Mouse (Mus musculus): ENCODE results near the gene Ampd3. TPM values are rescaled to one million over a fixed set of nuclear protein-coding genes. Genes with fewer than 3 reads are reported as not detected.

Ampd3 gene
- polyA plus RNA-seq, 1 experiment from 2014 or later, result 3.6 TPM

DNA sequence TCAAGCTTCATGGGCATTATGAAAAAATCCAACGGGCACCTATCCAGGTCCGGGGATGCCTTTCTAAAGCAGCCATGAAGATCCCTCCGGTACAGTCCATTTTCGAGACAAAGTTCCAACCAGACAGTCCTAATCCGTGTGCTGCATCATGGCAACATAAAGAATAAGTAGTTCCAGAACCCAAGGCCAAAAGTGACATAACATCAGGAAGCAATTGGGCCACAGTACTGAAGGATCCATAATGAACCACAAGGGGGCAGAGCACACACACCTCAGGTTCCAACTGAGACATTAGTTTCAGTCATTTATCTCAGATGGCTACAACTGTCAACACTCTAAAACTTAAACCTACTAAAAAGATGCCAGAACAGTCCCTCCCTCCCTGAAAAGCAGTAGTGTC lies 48.0 kb downstream of the Ampd3 start:
- Histone ChIP-seq H3K9ac (ENCODE audit: low read length) (no peak overlapping the region), H3K27ac (ENCODE audit: low read depth, low read length) (no peak overlapping the region), H3K4me1 (ENCODE audit: control insufficient read depth, insufficient read depth, low read length) (no peaks in the 10 kb centered on the region), H3K27me3 (replicated peaks; ENCODE audit: control insufficient read depth, insufficient read depth, low read length) (no peaks in the 10 kb centered on the region), H3K4me2 (ENCODE audit: low read length) (no peak overlapping the region), H3K4me3 (ENCODE audit: low read depth, low read length) (no peak overlapping the region), H3K36me3 (ENCODE audit: control insufficient read depth, insufficient read depth, low read length) (peaks cover 10% of the 10 kb centered on the region; the same call in 1 of the 2 replicates), H3K9me3 (replicated peaks; ENCODE audit: control insufficient read depth, low read length) (no peaks in the 10 kb centered on the region)
- ATAC-seq (no peak), DNase-seq (ENCODE audit: low spot score) (peak; percentile 73)
- WGBS, result 70% methylated on average over 5 of the region's 5 CpGs

DNA sequence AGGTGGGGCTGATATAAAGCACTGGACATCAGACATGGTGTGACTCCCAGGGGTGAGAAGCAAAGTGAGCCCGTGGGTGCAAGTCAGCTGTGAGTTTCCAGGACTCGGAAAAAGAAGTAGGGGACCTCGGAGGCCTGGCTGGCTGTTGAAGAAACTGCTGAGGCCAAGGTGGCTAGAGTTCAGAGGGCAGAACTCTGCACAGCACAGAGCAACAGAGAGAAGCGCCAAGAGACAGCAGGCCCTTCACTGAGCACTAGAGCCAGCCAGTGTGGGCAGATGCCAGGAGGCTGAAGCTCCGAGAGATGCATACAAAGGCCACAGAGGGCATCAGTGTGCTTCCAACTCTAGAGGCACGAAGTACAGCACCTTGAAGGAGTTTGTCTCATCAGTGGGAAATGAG lies 50.2 kb downstream of the Ampd3 start:
- H3K4me3 ChIP-seq (ENCODE audit: low read depth, low read length), result no peak overlapping the region
- no peaks in the 10 kb centered on the region for H3K4me1 ChIP-seq (ENCODE audit: control insufficient read depth, insufficient read depth, low read length)
- ATAC-seq (no peak), DNase-seq (ENCODE audit: low spot score) (no peak)
- no peaks in the 10 kb centered on the region for H3K9me3 ChIP-seq (replicated peaks; ENCODE audit: control insufficient read depth, low read length)
- no peaks in the 10 kb centered on the region for H3K27me3 ChIP-seq (replicated peaks; ENCODE audit: control insufficient read depth, insufficient read depth, low read length)
- WGBS, result 90% methylated on average over 6 of the region's 6 CpGs
- H3K9ac ChIP-seq (ENCODE audit: low read length), result no peak overlapping the region
- peaks cover 6% of the 10 kb centered on the region; the same call in 1 of the 2 replicates for H3K36me3 ChIP-seq (ENCODE audit: control insufficient read depth, insufficient read depth, low read length)
- no peak overlapping the region for H3K4me2 ChIP-seq (ENCODE audit: low read length)
- H3K27ac ChIP-seq (ENCODE audit: low read depth, low read length), result no peak overlapping the region

DNA sequence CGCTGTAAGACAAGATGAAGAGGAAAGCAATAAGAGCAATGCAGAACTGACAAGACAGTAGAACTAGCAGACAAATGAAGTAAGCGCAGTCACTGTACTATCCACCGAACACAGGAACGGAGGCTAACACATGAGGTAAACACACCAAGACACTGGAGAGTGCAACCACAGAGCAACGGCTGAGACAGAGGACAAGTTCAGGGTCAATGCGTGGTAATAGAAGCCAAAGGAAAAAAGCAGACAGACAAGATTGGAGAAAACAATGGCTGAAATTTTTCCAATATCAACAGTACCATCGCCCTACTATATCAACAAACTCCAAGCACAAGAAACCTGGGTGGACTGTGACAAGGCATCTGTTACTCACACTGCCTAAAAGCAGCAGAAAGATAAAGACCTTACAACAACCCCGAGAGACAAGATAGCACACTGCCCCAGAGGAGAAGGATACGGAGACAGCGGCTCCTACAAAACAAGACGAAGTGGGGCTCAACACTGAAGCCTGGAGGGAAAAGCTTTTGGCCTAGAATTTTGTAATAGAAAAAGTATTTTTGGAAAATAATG lies 50.9 kb downstream of the Ampd3 start:
- Histone ChIP-seq H3K9me3 (replicated peaks; ENCODE audit: control insufficient read depth, low read length) (no peaks in the 10 kb centered on the region), H3K4me3 (ENCODE audit: low read depth, low read length) (no peak overlapping the region), H3K27ac (ENCODE audit: low read depth, low read length) (no peak overlapping the region), H3K9ac (ENCODE audit: low read length) (no peak overlapping the region), H3K4me1 (ENCODE audit: control insufficient read depth, insufficient read depth, low read length) (no peaks in the 10 kb centered on the region), H3K4me2 (ENCODE audit: low read length) (no peak overlapping the region), H3K27me3 (replicated peaks; ENCODE audit: control insufficient read depth, insufficient read depth, low read length) (no peaks in the 10 kb centered on the region), H3K36me3 (ENCODE audit: control insufficient read depth, insufficient read depth, low read length) (peaks cover 7% of the 10 kb centered on the region; the same call in 1 of the 2 replicates)
- 93% methylated on average over 11 of the region's 11 CpGs for WGBS
- DNase-seq (ENCODE audit: low spot score) (no peak), ATAC-seq (no peak)

DNA sequence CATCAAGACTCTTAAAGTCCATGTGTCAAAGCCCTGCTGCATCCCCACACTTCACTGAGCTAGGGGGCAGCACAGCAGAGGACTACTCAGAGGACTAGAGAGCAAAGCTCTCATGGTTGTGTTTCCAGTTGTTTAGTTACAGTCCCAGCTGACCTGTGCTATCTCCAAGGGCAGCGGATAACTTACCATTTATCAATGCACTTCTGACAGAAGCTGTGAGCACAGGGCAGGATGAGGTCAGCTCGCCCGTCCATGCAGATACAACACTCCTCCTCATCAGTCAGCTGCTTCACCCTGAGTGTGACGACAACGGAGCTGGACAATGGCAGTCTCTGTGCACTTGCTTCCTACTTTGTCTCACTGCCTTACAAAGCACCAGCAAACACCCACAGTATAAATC lies 53.1 kb downstream of the Ampd3 start:
- H3K4me1 ChIP-seq (ENCODE audit: control insufficient read depth, insufficient read depth, low read length), result no peaks in the 10 kb centered on the region
- ATAC-seq, result no peak
- H3K4me3 ChIP-seq (ENCODE audit: low read depth, low read length), result no peak overlapping the region
- H3K4me2 ChIP-seq (ENCODE audit: low read length), result no peak overlapping the region
- no peaks in the 10 kb centered on the region for H3K27me3 ChIP-seq (replicated peaks; ENCODE audit: control insufficient read depth, insufficient read depth, low read length)
- 66% methylated on average over 5 of the region's 5 CpGs for WGBS
- H3K27ac ChIP-seq (ENCODE audit: low read depth, low read length), result no peak overlapping the region
- no peak for DNase-seq (ENCODE audit: low spot score)
- H3K9ac ChIP-seq (ENCODE audit: low read length), result no peak overlapping the region
- peaks cover 19% of the 10 kb centered on the region for H3K36me3 ChIP-seq (ENCODE audit: control insufficient read depth, insufficient read depth, low read length)
- H3K9me3 ChIP-seq (replicated peaks; ENCODE audit: control insufficient read depth, low read length), result no peaks in the 10 kb centered on the region

DNA sequence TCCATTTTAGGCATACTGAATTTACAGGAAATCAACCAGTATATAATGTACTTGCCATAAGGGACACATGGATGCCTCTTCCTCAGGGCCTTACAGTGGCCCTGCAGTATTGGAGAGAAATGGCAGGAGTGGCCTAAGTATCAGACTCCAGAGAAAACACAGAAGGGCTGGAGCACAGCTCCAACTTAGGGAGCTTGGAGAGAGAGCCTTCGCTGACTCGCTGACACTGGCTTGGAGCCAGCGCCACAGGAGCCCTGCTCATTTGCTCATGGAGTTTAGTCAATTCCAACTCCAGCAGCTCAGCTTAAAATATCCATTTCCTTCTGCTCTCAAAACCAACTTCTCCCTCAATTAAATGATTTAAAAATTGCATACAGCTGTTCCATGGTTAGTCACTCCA lies 53.6 kb downstream of the Ampd3 start:
- H3K36me3 ChIP-seq (ENCODE audit: control insufficient read depth, insufficient read depth, low read length), result peaks cover 19% of the 10 kb centered on the region
- no peaks in the 10 kb centered on the region for H3K9me3 ChIP-seq (replicated peaks; ENCODE audit: control insufficient read depth, low read length)
- no peak overlapping the region for H3K27ac ChIP-seq (ENCODE audit: low read depth, low read length)
- no peak overlapping the region for H3K4me2 ChIP-seq (ENCODE audit: low read length)
- no peak overlapping the region for H3K9ac ChIP-seq (ENCODE audit: low read length)
- H3K4me3 ChIP-seq (ENCODE audit: low read depth, low read length), result no peak overlapping the region
- no peaks in the 10 kb centered on the region for H3K4me1 ChIP-seq (ENCODE audit: control insufficient read depth, insufficient read depth, low read length)
- peak; percentile 37 for DNase-seq (ENCODE audit: low spot score)
- no peaks in the 10 kb centered on the region for H3K27me3 ChIP-seq (replicated peaks; ENCODE audit: control insufficient read depth, insufficient read depth, low read length)
- no peak for ATAC-seq
- 75% methylated on average over 3 of the region's 3 CpGs for WGBS

DNA sequence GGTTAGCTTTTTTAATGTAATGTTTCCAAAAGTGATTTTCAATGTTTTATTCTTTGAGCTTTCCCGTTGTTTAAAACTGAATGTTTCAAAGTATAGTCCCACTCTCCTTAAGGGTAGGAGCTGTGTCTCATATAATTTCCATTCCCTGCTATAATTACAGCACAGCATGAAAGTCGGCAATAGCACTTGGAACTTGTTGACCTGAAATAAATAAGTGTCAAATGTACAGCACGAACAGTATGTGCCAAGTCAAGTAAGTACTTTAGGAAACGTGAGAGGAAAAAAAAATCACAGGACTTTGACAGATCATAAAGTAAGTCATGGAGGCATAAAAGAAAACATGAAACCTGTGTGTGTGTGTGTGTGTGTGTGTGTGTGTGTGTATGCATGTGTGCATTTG lies 54.0 kb downstream of the Ampd3 start:
- ATAC-seq, result no peak
- 83% methylated on average over 4 of the region's 4 CpGs for WGBS
- H3K4me2 ChIP-seq (ENCODE audit: low read length), result no peak overlapping the region

DNA sequence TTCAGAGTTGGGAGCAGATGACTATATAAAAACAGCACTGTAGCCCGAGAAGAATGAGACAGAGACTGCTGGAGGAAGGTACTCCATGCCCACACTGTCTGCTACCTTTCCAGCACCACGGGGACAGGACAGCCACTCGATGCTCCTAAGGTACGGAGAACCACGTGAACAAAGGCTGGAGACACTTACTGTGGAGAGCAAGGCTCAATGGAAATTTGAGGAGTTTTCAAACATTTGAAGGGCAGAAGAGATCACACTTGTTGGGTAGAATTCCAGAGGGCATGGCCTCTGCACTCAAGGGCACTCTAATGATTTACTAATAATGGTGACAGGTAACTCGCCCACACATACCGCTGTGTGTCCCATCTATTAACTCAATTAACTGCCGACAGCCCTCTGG lies 55.1 kb downstream of the Ampd3 start:
- H3K9me3 ChIP-seq (replicated peaks; ENCODE audit: control insufficient read depth, low read length), result no peaks in the 10 kb centered on the region
- no peak overlapping the region for H3K9ac ChIP-seq (ENCODE audit: low read length)
- WGBS, result 90% methylated on average over 8 of the region's 8 CpGs

More for the DNA sequence above, 54.0 kb downstream of the Ampd3 start:
- no peaks in the 10 kb centered on the region for H3K9me3 ChIP-seq (replicated peaks; ENCODE audit: control insufficient read depth, low read length)
- peaks cover 23% of the 10 kb centered on the region for H3K36me3 ChIP-seq (ENCODE audit: control insufficient read depth, insufficient read depth, low read length)
- H3K4me3 ChIP-seq (ENCODE audit: low read depth, low read length), result no peak overlapping the region
- no peak for DNase-seq (ENCODE audit: low spot score)
- H3K9ac ChIP-seq (ENCODE audit: low read length), result no peak overlapping the region
- H3K27ac ChIP-seq (ENCODE audit: low read depth, low read length), result no peak overlapping the region
- H3K4me1 ChIP-seq (ENCODE audit: control insufficient read depth, insufficient read depth, low read length), result no peaks in the 10 kb centered on the region
- no peaks in the 10 kb centered on the region for H3K27me3 ChIP-seq (replicated peaks; ENCODE audit: control insufficient read depth, insufficient read depth, low read length)

DNA sequence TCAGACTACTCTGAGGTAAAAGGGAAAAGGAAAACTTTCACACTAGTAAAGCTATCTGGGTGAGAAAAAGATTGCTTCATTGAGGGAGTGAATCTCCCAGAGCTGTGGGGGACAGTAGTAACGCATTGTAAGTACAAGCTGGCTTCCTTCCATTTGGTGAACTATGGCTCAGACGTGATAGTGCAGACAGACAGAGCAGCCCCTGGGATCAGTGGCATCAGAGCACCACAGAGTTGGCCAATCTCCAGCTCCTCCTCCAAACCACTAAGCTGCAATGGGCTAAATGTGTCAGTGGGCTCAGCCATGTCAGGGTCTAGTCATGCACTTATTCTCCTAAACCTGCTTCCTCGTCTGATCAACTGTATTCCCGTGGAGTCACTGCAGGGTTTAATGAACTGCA lies 55.6 kb downstream of the Ampd3 start:
- peaks cover 28% of the 10 kb centered on the region for H3K36me3 ChIP-seq (ENCODE audit: control insufficient read depth, insufficient read depth, low read length)
- no peak for DNase-seq (ENCODE audit: low spot score)
- H3K27me3 ChIP-seq (replicated peaks; ENCODE audit: control insufficient read depth, insufficient read depth, low read length), result no peaks in the 10 kb centered on the region
- no peaks in the 10 kb centered on the region for H3K9me3 ChIP-seq (replicated peaks; ENCODE audit: control insufficient read depth, low read length)
- no peak overlapping the region for H3K9ac ChIP-seq (ENCODE audit: low read length)
- H3K27ac ChIP-seq (ENCODE audit: low read depth, low read length), result no peak overlapping the region
- no peaks in the 10 kb centered on the region for H3K4me1 ChIP-seq (ENCODE audit: control insufficient read depth, insufficient read depth, low read length)
- H3K4me2 ChIP-seq (ENCODE audit: low read length), result no peak overlapping the region
- H3K4me3 ChIP-seq (ENCODE audit: low read depth, low read length), result no peak overlapping the region
- WGBS, result 86% methylated on average over 4 of the region's 4 CpGs
- ATAC-seq, result no peak

More for the DNA sequence above, 55.1 kb downstream of the Ampd3 start:
- Histone ChIP-seq H3K4me1 (ENCODE audit: control insufficient read depth, insufficient read depth, low read length) (no peaks in the 10 kb centered on the region), H3K27me3 (replicated peaks; ENCODE audit: control insufficient read depth, insufficient read depth, low read length) (no peaks in the 10 kb centered on the region), H3K27ac (ENCODE audit: low read depth, low read length) (no peak overlapping the region), H3K4me2 (ENCODE audit: low read length) (no peak overlapping the region), H3K36me3 (ENCODE audit: control insufficient read depth, insufficient read depth, low read length) (peaks cover 25% of the 10 kb centered on the region), H3K4me3 (ENCODE audit: low read depth, low read length) (no peak overlapping the region)
- ATAC-seq, result no peak
- DNase-seq (ENCODE audit: low spot score), result no peak

DNA sequence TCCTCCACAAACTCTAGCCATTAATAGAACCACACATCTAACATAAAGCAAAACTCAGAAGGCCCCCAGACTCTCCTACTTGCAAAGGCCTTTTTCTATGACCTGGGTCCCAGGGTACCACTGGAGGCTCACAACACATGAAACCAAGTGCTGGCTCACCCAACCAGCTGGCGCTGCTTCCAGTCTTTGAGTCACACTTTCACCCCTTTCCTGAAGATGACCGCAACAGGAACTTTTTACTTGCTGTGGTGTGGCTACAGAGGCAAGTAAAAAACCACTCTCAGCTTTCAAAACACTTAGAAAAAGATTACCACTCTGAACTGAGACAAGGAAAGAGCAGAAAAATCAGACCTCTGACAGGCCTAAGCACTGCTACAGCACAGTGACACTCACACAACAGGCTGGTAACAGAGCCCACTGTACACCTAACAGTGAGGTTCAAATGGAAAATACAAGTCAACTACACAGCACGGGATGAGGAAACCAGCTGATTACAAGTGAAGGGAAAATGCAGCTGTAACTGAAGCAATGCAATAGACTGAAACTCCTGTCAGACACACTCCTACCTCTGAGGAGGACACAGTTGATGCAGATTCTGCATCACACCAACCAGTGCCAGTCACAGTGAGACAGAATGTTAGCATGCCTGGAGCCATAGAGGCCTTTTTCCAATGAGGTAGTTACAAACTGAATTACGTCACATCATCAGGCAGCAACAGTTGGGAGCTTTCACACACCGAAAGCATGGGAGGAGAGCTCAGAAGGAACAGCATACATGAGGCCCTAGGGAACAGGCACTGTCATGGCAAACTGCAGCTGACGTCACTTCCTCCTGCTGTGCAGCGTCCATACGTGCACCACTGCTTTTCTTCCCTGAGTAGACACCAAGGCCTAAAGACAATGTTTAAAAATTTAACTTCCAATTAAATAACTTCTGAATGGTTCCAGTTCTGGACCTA lies 56.3 kb downstream of the Ampd3 start:
- DNase-seq (ENCODE audit: low spot score), result no peak
- Histone ChIP-seq H3K4me3 (ENCODE audit: low read depth, low read length) (no peak overlapping the region), H3K27me3 (replicated peaks; ENCODE audit: control insufficient read depth, insufficient read depth, low read length) (no peaks in the 10 kb centered on the region), H3K9me3 (replicated peaks; ENCODE audit: control insufficient read depth, low read length) (no peaks in the 10 kb centered on the region), H3K4me2 (ENCODE audit: low read length) (no peak overlapping the region), H3K27ac (ENCODE audit: low read depth, low read length) (no peak overlapping the region), H3K36me3 (ENCODE audit: control insufficient read depth, insufficient read depth, low read length) (peaks cover 35% of the 10 kb centered on the region), H3K4me1 (ENCODE audit: control insufficient read depth, insufficient read depth, low read length) (no peaks in the 10 kb centered on the region), H3K9ac (ENCODE audit: low read length) (no peak overlapping the region)
- WGBS, result 93% methylated on average over 8 of the region's 8 CpGs
- no peak for ATAC-seq
